ENCODE assay signal across 35 mouse cellular contexts in genomic region chr13:105008891-105009290, GRCm38 (mm10).
"Had no signal": no experiment of that assay in that cellular context is flagged by ENCODE, and none has a peak within 500 bp of the region (broad histone marks: within the 10 kb centered on the region; RNA-seq: fewer than 3 reads in every experiment).

No protein-coding gene starts in this region.

- H3K4me2 ChIP-seq: heart, embryonic 11.5 days; heart, embryonic 12.5 days; heart, embryonic 13.5 days; heart, embryonic 15.5 days; hindbrain, embryonic 12.5 days; hindbrain, embryonic 13.5 days; hindbrain, embryonic 14.5 days; hindbrain, embryonic 15.5 days; intestine, embryonic 15.5 days; kidney, embryonic 15.5 days had no signal

- H3K4me3 ChIP-seq: heart, embryonic 10.5 days; heart, embryonic 12.5 days; heart, embryonic 13.5 days; heart, embryonic 15.5 days; hindbrain, embryonic 10.5 days; hindbrain, embryonic 12.5 days; hindbrain, embryonic 13.5 days; hindbrain, embryonic 15.5 days; intestine, embryonic 15.5 days; kidney, embryonic 15.5 days; layer of hippocampus, adult 2 months had no signal

- ATAC-seq: hindbrain, embryonic 16.5 days; hindbrain, postnatal 0 days; inflammation-experienced regulatory T-cells, adult 6 months; intestine, embryonic 15.5 days; intestine, embryonic 16.5 days; intestine, postnatal 0 days had no signal

- H3K27ac ChIP-seq: heart, embryonic 10.5 days; heart, embryonic 13.5 days; heart, embryonic 15.5 days; hindbrain, embryonic 10.5 days; hindbrain, embryonic 12.5 days; hindbrain, embryonic 13.5 days; hindbrain, embryonic 14.5 days; hindbrain, embryonic 15.5 days; hindbrain, postnatal 0 days; intestine, embryonic 15.5 days; kidney, embryonic 15.5 days; kidney, postnatal 0 days; layer of hippocampus, adult 2 months had no signal

- H3K9me3 ChIP-seq: heart, embryonic 10.5 days; heart, embryonic 12.5 days; heart, embryonic 13.5 days; heart, embryonic 15.5 days; hindbrain, embryonic 10.5 days; hindbrain, embryonic 12.5 days; hindbrain, embryonic 13.5 days; hindbrain, embryonic 15.5 days; intestine, embryonic 15.5 days; kidney, embryonic 15.5 days had no signal

- H3K9ac ChIP-seq: heart, embryonic 12.5 days; heart, embryonic 13.5 days; heart, embryonic 15.5 days; hindbrain, embryonic 12.5 days; hindbrain, embryonic 13.5 days; hindbrain, embryonic 14.5 days; hindbrain, embryonic 15.5 days; intestine, embryonic 15.5 days; kidney, embryonic 15.5 days had no signal

- DNase-seq: heart, postnatal 10 days; heart, postnatal 14 days; heart, postnatal 36 days; heart, postnatal 4 days; kidney, adult 11 months; kidney, adult 18-20 months; kidney, adult 2 months; kidney, adult 8-10 months; kidney, adult 9 months; kidney, postnatal 10 days; kidney, postnatal 14 days; kidney, postnatal 25 days; kidney, postnatal 36 days; kidney, postnatal 4 days; layer of hippocampus, adult 9-11 months; layer of hippocampus, postnatal 36 days had no signal

- H3K36me3 ChIP-seq: heart, embryonic 10.5 days; heart, embryonic 12.5 days; heart, embryonic 13.5 days; heart, embryonic 15.5 days; hindbrain, embryonic 10.5 days; hindbrain, embryonic 12.5 days; hindbrain, embryonic 13.5 days; hindbrain, embryonic 15.5 days; intestine, embryonic 15.5 days; kidney, embryonic 15.5 days had no signal

- H3K4me1 ChIP-seq: heart, embryonic 10.5 days; heart, embryonic 12.5 days; heart, embryonic 13.5 days; heart, embryonic 15.5 days; hindbrain, embryonic 10.5 days; hindbrain, embryonic 12.5 days; hindbrain, embryonic 13.5 days; hindbrain, embryonic 15.5 days; intestine, embryonic 15.5 days; kidney, embryonic 15.5 days had no signal

- H3K27me3 ChIP-seq: heart, embryonic 12.5 days; heart, embryonic 13.5 days; heart, embryonic 15.5 days; hindbrain, embryonic 12.5 days; hindbrain, embryonic 13.5 days; hindbrain, embryonic 15.5 days; intestine, embryonic 15.5 days; kidney, embryonic 15.5 days had no signal
